Mouse (Mus musculus) embryonic facial prominence, embryonic 10.5 days (tissue): ENCODE data around the gene 2210016F16Rik. TPM values are rescaled to one million over a fixed set of nuclear protein-coding genes. Genes with fewer than 3 reads are reported as not detected.
"Not testable (repeated sequence)": the region's sequence is repeated elsewhere in the genome, so short reads cannot be mapped to it uniquely, and the experiment has no call there.

Source experiments
- DNase-seq: peaks from one replicate; pipeline ENCODE4 v3.0.0-alpha.2; 2017; ENCODE audit warnings: low spot score
- H3K27ac ChIP-seq: fragments of 300-500 bp; sonication (generic); replicated peaks from 2 replicates; pipeline ENCODE4 v1.5.1; 2016; ENCODE audit warnings: mild to moderate bottlenecking
- H3K27me3 ChIP-seq: fragments of 300-500 bp; sonication (generic); replicated peaks from 2 replicates; pipeline ENCODE4 v1.6.1; 2016; ENCODE audit warnings: low read depth, mild to moderate bottlenecking; ENCODE audit not compliant: poor library complexity, severe bottlenecking
- H3K36me3 ChIP-seq: fragments of 300-500 bp; sonication (generic); replicated peaks from 2 replicates; pipeline ENCODE4 v1.6.1; 2016; ENCODE audit warnings: mild to moderate bottlenecking, moderate library complexity
- H3K4me1 ChIP-seq: fragments of 300-500 bp; sonication (generic); 2 replicates; pipeline ENCODE4 v1.6.1; 2016
- H3K4me3 ChIP-seq: fragments of 300-500 bp; sonication (generic); 2 replicates; pipeline ENCODE4 v1.5.1; 2016; ENCODE audit warnings: mild to moderate bottlenecking, moderate library complexity
- H3K9me3 ChIP-seq: fragments of 300-500 bp; sonication (generic); 2 replicates; pipeline ENCODE4 v1.6.1; 2016; ENCODE audit warnings: mild to moderate bottlenecking
- WGBS: fragments of 180-500 bp; shearing (Covaris S2); methylation state at CpG from one replicate; pipeline ENCODE4 v1.1.7; 2016; 5-methylcytosine and 5-hydroxymethylcytosine counted together
- polyA plus RNA-seq: library from polyadenylated mRNA; unstranded; fragments of >200 nt; fragmentation: Nextera tagmentation; extraction: Ambion mirVana; gene quantifications from 2 replicates; pipeline ENCODE4 v1.2.1, GENCODE M21; 2016

2210016F16Rik gene
- polyA plus RNA-seq: 23.8 and 24.4 TPM in 2 replicates

GRCm38 (mm10) chr13:58384779-58385546 is at the start of gene 2210016F16Rik:
2210016F16Rik (minus strand) TSS chr13:58385225.
- DNase-seq: peak; percentile 79
- H3K9me3 ChIP-seq: peaks cover 18% of the 10 kb centered on the region
- 3% methylated on average over 80 of the region's 80 CpGs for WGBS
- no peaks in the 10 kb centered on the region for H3K27me3 ChIP-seq
- H3K4me1 ChIP-seq: peaks cover 14% of the 10 kb centered on the region
- peaks cover 37% of the 10 kb centered on the region for H3K36me3 ChIP-seq
- H3K4me3 ChIP-seq: peak within 1 kb of the TSS; percentile 84
- peak within 1 kb of the TSS; percentile 86 for H3K27ac ChIP-seq

GRCm38 (mm10) chr13:58423061-58423660 is 38.1 kb upstream of the 2210016F16Rik start:
- H3K9me3 ChIP-seq: no peaks in the 10 kb centered on the region
- H3K4me3 ChIP-seq: no peak overlapping the region
- H3K4me1 ChIP-seq: no peaks in the 10 kb centered on the region
- 77% methylated on average over 10 of the region's 10 CpGs for WGBS
- no peak overlapping the region for H3K27ac ChIP-seq
- DNase-seq: no peak
- H3K36me3 ChIP-seq: no peaks in the 10 kb centered on the region
- H3K27me3 ChIP-seq: no peaks in the 10 kb centered on the region

GRCm38 (mm10) chr13:58422242-58422641 is 37.2 kb upstream of the 2210016F16Rik start:
- DNase-seq: no peak
- 86% methylated on average over 4 of the region's 4 CpGs for WGBS

GRCm38 (mm10) chr13:58421026-58421425 is 36.0 kb upstream of the 2210016F16Rik start:
- H3K36me3 ChIP-seq: no peaks in the 10 kb centered on the region
- no peak overlapping the region for H3K4me3 ChIP-seq
- DNase-seq: no peak
- no peaks in the 10 kb centered on the region for H3K4me1 ChIP-seq
- 83% methylated on average over 4 of the region's 4 CpGs for WGBS
- H3K9me3 ChIP-seq: no peaks in the 10 kb centered on the region
- no peak overlapping the region for H3K27ac ChIP-seq
- no peaks in the 10 kb centered on the region for H3K27me3 ChIP-seq

More at GRCm38 (mm10) chr13:58422242-58422641, 37.2 kb upstream of the 2210016F16Rik start:
- H3K36me3 ChIP-seq: no peaks in the 10 kb centered on the region
- no peak overlapping the region for H3K4me3 ChIP-seq
- no peaks in the 10 kb centered on the region for H3K4me1 ChIP-seq
- no peaks in the 10 kb centered on the region for H3K27me3 ChIP-seq
- no peak overlapping the region for H3K27ac ChIP-seq
- no peaks in the 10 kb centered on the region for H3K9me3 ChIP-seq

- H3K4me3 ChIP-seq: no peak overlapping the region
These were observed 34.2 kb upstream of the 2210016F16Rik start for GRCm38 (mm10) chr13:58419266-58419665.

GRCm38 (mm10) chr13:58418656-58419055 is 33.6 kb upstream of the 2210016F16Rik start:
- 84% methylated on average over 4 of the region's 4 CpGs for WGBS
- H3K4me1 ChIP-seq: no peaks in the 10 kb centered on the region
- H3K9me3 ChIP-seq: no peaks in the 10 kb centered on the region
- H3K27ac ChIP-seq: no peak overlapping the region
- no peaks in the 10 kb centered on the region for H3K36me3 ChIP-seq
- H3K4me3 ChIP-seq: no peak overlapping the region
- H3K27me3 ChIP-seq: no peaks in the 10 kb centered on the region
- no peak for DNase-seq

More at GRCm38 (mm10) chr13:58419266-58419665, 34.2 kb upstream of the 2210016F16Rik start:
- 88% methylated on average over 1 of the region's 1 CpGs for WGBS
- Histone ChIP-seq H3K36me3 (no peaks in the 10 kb centered on the region), H3K9me3 (no peaks in the 10 kb centered on the region), H3K27ac (no peak overlapping the region), H3K4me1 (no peaks in the 10 kb centered on the region), H3K27me3 (no peaks in the 10 kb centered on the region)
- no peak for DNase-seq

GRCm38 (mm10) chr13:58415838-58416237 is 30.8 kb upstream of the 2210016F16Rik start:
- Histone ChIP-seq H3K36me3 (peaks cover 22% of the 10 kb centered on the region), H3K4me1 (no peaks in the 10 kb centered on the region), H3K4me3 (no peak overlapping the region), H3K27ac (no peak overlapping the region), H3K27me3 (no peaks in the 10 kb centered on the region), H3K9me3 (no peaks in the 10 kb centered on the region)
- no peak for DNase-seq
- WGBS: 87% methylated on average over 5 of the region's 5 CpGs

- Histone ChIP-seq H3K4me3 (no peak overlapping the region), H3K4me1 (no peaks in the 10 kb centered on the region), H3K36me3 (peaks cover 27% of the 10 kb centered on the region), H3K27me3 (no peaks in the 10 kb centered on the region), H3K27ac (no peak overlapping the region), H3K9me3 (no peaks in the 10 kb centered on the region)
- WGBS: 87% methylated on average over 6 of the region's 6 CpGs
- DNase-seq: no peak
These were observed 30.3 kb upstream of the 2210016F16Rik start for GRCm38 (mm10) chr13:58415374-58415773.

- no peaks in the 10 kb centered on the region for H3K4me1 ChIP-seq
- no peak overlapping the region for H3K27ac ChIP-seq
- 93% methylated on average over 4 of the region's 4 CpGs for WGBS
- H3K27me3 ChIP-seq: no peaks in the 10 kb centered on the region
- no peak for DNase-seq
- H3K36me3 ChIP-seq: peaks cover 47% of the 10 kb centered on the region
- no peak overlapping the region for H3K4me3 ChIP-seq
- H3K9me3 ChIP-seq: no peaks in the 10 kb centered on the region
These were observed 26.0 kb upstream of the 2210016F16Rik start for GRCm38 (mm10) chr13:58411073-58411472.

- WGBS: 7% methylated on average over 17 of the region's 17 CpGs
- DNase-seq: peak; percentile 21
- H3K4me3 ChIP-seq: peak within 1 kb of the TSS; percentile 86
- peak within 1 kb of the TSS; percentile 100 for H3K27ac ChIP-seq
- not testable (repeated sequence) for H3K9me3 ChIP-seq, H3K27me3 ChIP-seq
- H3K36me3 ChIP-seq: peaks cover 30% of the 10 kb centered on the region
- peaks cover 16% of the 10 kb centered on the region for H3K4me1 ChIP-seq
These were observed 18.2 kb upstream of the 2210016F16Rik start, which contains the start of gene Hnrnpk for GRCm38 (mm10) chr13:58403243-58403642. Hnrnpk (minus strand) TSS chr13:58403343.

GRCm38 (mm10) chr13:58402744-58403110 is 17.7 kb upstream of the 2210016F16Rik start:
- peak overlapping the region; percentile 100 for H3K27ac ChIP-seq
- H3K4me1 ChIP-seq: peaks cover 16% of the 10 kb centered on the region
- WGBS: 0% methylated on average over 47 of the region's 48 CpGs
- peak overlapping the region; percentile 86 for H3K4me3 ChIP-seq
- H3K36me3 ChIP-seq: peaks cover 35% of the 10 kb centered on the region
- DNase-seq: no peak
- H3K9me3 ChIP-seq: no peaks in the 10 kb centered on the region
- no peaks in the 10 kb centered on the region for H3K27me3 ChIP-seq

GRCm38 (mm10) chr13:58402003-58402743 is 17.1 kb upstream of the 2210016F16Rik start, which contains the start of gene Rmi1:
Rmi1 (plus strand) TSS chr13:58402248.
- DNase-seq: peak; percentile 98
- peak within 1 kb of the TSS; percentile 86 for H3K4me3 ChIP-seq
- WGBS: under 1% methylated on average over 91 of the region's 91 CpGs
- peak within 1 kb of the TSS; percentile 100 for H3K27ac ChIP-seq
- no peaks in the 10 kb centered on the region for H3K9me3 ChIP-seq
- no peaks in the 10 kb centered on the region for H3K27me3 ChIP-seq
- H3K36me3 ChIP-seq: peaks cover 35% of the 10 kb centered on the region
- H3K4me1 ChIP-seq: peaks cover 16% of the 10 kb centered on the region
